Mouse (Mus musculus): ENCODE measurements around the gene Ptprf.

- TF ChIP-seq CTCF (IDR thresholded peaks at IDR 0.05; ENCODE audit: extremely low read depth, insufficient read depth, low read length) = no peak
- no peak for TF ChIP-seq POLR2A (IDR thresholded peaks at IDR 0.05; ENCODE audit: extremely low read depth, insufficient read depth, low read length)
Observed at GRCm38 (mm10) chr4:118260551-118261267, 30.5 kb downstream of the Ptprf start.

Measured in cortical plate, adult 2 months (tissue).